Mouse (Mus musculus) neural tube, embryonic 13.5 days (tissue): ENCODE measurements at regions not wholly inside any gene's neighbourhood (a gene's known extent, or its start where the extent isn't known, plus 50 kb on each side); places are given as distances from the start of the nearest gene placed in this dataset.

Experiments
- ATAC-seq: fragments of 200-750 bp; cut with Nextera tagmentation; 2 replicates; pipeline ENCODE4 v1.8.0; 2017; ENCODE audit warnings: low read depth, mild to moderate bottlenecking, moderate TSS enrichment, moderate library complexity
- H3K27ac ChIP-seq: fragments of 300-500 bp; sonication (generic); replicated peaks from 2 replicates; pipeline ENCODE4 v1.5.1; 2015; ENCODE audit warnings: moderate library complexity, mild to moderate bottlenecking, inconsistent platforms
- H3K27me3 ChIP-seq: fragments of 300-500 bp; sonication (generic); 2 replicates; pipeline ENCODE4 v1.6.1; 2015; ENCODE audit warnings: mild to moderate bottlenecking, inconsistent platforms
- H3K36me3 ChIP-seq: fragments of 300-500 bp; sonication (generic); 2 replicates; pipeline ENCODE4 v1.6.1; 2015; ENCODE audit warnings: mild to moderate bottlenecking, inconsistent platforms
- H3K4me1 ChIP-seq: fragments of 300-500 bp; sonication (generic); replicated peaks from 2 replicates; pipeline ENCODE4 v1.6.1; 2015; ENCODE audit warnings: inconsistent platforms
- H3K4me2 ChIP-seq: fragments of 300-500 bp; sonication (generic); 2 replicates; pipeline ENCODE4 v1.6.1; 2015; ENCODE audit warnings: inconsistent platforms, mild to moderate bottlenecking, moderate library complexity
- H3K4me3 ChIP-seq: fragments of 300-500 bp; sonication (generic); 2 replicates; pipeline ENCODE4 v1.5.1; 2015; ENCODE audit warnings: mild to moderate bottlenecking, inconsistent platforms
- H3K9ac ChIP-seq: fragments of 300-500 bp; sonication (generic); 2 replicates; pipeline ENCODE4 v1.6.1; 2015; ENCODE audit warnings: moderate library complexity, mild to moderate bottlenecking, inconsistent platforms
- H3K9me3 ChIP-seq: fragments of 300-500 bp; sonication (generic); 2 replicates; pipeline ENCODE4 v1.6.1; 2016; ENCODE audit warnings: inconsistent platforms
- WGBS: fragments of 180-500 bp; shearing (Covaris S2); methylation state at CpG from one replicate; pipeline ENCODE4 v1.1.7; 2015; 5-methylcytosine and 5-hydroxymethylcytosine counted together

DNA sequence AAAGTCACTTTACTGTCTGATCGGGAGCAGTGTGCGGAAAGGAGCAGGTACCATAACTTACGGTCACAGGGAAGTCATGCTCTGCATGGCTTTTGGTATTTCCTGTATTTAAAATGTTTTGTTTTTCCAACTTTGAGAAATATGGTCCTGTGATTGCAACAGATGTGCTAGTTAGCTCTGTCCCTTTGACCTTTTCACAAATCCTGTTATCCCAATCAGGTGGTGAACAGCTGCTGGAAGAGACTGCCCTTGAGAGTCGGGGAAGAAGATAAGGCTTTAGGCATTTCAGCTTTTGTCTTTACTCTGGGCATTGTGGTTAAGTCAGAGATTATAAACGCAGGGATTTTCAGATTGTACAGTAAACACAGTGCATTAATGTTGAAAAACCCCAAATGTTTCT lies 588.5 kb upstream of the Atp2b1 start:
- 76% methylated on average over 5 of the region's 5 CpGs for WGBS
- ATAC-seq = no peak
- Histone ChIP-seq H3K9me3 (no peaks in the 10 kb centered on the region), H3K27ac (no peak overlapping the region), H3K4me1 (no peaks in the 10 kb centered on the region), H3K4me3 (no peak overlapping the region), H3K9ac (no peak overlapping the region), H3K27me3 (no peaks in the 10 kb centered on the region), H3K36me3 (no peaks in the 10 kb centered on the region), H3K4me2 (no peak overlapping the region)

DNA sequence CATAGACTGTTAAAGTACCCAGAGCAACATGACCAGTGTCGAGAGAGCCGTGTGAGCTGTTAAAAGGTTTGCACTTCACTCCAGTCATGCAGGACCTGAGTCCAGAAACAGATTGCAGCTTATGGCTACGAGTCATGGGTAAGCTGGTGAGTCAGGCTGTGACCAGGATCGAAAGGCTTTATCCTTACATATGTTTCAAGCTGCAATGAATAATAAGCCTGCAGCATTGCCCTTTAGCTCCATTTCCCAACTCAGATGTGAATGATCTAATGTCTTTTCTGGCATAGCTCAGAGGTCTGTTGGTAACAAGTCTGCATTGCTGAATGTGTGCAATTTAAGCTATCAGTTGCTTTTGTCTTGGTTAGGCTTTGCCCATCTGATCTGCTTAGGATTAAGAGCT lies 581.5 kb upstream of the Atp2b1 start:
- Histone ChIP-seq H3K4me2 (no peak overlapping the region), H3K9me3 (no peaks in the 10 kb centered on the region), H3K36me3 (no peaks in the 10 kb centered on the region), H3K4me3 (no peak overlapping the region), H3K4me1 (no peaks in the 10 kb centered on the region), H3K9ac (no peak overlapping the region), H3K27ac (no peak overlapping the region), H3K27me3 (no peaks in the 10 kb centered on the region)
- ATAC-seq = no peak
- 76% methylated on average over 4 of the region's 4 CpGs for WGBS

DNA sequence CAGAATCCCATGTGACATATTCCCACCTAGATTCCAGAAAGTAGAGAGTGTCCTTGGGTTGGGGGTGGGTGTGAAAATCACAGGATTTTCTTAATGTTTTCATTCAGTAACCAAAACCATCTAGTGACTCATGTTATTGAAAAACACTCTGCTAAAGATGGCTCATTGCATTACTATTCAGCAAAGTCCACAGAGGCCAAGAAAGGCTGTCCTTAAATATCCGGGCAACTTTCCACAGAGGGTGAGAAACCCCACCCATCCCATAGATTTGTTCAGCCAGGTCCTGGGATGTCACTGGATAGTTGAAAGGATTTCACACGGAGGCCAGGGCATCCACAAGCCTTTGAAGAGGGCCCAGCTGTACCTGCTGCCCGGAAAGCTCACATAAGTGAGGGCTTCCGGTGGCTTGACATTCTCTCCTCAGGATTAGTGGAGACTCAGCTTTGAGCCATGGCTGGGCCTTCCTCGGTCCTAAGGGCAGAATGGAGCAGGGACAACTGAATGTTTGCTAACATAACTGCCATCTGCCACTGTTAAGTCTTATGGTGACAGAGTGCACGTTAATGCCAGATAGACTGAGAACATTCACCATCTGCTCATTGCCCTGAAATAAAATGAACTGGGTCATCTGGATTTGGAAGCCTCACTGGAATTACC lies 580.7 kb upstream of the Atp2b1 start:
- Histone ChIP-seq H3K36me3 (no peaks in the 10 kb centered on the region), H3K4me3 (no peak overlapping the region), H3K4me1 (no peaks in the 10 kb centered on the region), H3K27me3 (no peaks in the 10 kb centered on the region), H3K27ac (no peak overlapping the region), H3K4me2 (no peak overlapping the region), H3K9me3 (no peaks in the 10 kb centered on the region), H3K9ac (no peak overlapping the region)
- ATAC-seq = no peak
- WGBS = 66% methylated on average over 6 of the region's 6 CpGs

DNA sequence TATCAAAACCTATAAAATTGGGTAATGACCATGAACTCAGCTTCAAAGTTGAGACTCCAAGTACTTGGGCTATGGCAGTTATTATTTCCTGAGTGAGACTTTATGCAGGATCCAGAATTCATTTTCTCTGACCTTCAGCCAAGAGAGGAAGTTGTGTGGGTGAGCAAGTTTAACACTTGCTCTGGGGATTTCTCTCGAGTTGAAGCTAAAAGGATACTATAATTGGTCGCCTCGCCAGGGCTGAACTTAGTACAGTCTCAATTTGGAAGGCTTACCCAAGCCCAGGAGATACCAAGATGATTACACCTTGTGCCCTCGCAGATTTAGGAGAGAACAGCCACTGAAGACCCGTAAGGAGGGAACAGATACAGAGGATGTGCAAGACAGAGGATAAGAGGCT lies 570.4 kb upstream of the Atp2b1 start:
- Histone ChIP-seq H3K9me3 (no peaks in the 10 kb centered on the region), H3K4me1 (no peaks in the 10 kb centered on the region), H3K27me3 (no peaks in the 10 kb centered on the region), H3K4me3 (no peak overlapping the region), H3K27ac (no peak overlapping the region), H3K4me2 (no peak overlapping the region), H3K9ac (no peak overlapping the region), H3K36me3 (no peaks in the 10 kb centered on the region)
- no peak for ATAC-seq
- WGBS = 90% methylated on average over 5 of the region's 5 CpGs

DNA sequence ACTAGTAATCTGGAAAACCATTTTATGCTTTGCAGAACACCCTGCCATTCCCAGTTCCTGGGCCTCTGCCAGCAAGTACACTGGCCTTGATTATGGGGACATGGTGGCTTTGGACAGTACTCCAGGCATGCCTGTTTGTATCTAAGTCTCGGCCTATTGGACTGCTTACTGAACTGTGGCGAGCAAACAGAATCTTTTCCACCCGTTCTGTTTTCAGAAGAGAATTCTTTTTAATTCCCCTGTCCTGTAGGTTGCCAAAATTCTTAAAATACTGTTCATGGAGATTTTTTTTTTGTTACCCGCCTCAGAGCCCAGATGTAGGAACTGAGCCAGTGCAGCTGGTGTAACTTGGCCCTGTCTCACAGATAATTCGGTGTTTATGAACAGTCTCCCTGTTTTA lies 564.7 kb upstream of the Atp2b1 start:
- no peak for ATAC-seq

DNA sequence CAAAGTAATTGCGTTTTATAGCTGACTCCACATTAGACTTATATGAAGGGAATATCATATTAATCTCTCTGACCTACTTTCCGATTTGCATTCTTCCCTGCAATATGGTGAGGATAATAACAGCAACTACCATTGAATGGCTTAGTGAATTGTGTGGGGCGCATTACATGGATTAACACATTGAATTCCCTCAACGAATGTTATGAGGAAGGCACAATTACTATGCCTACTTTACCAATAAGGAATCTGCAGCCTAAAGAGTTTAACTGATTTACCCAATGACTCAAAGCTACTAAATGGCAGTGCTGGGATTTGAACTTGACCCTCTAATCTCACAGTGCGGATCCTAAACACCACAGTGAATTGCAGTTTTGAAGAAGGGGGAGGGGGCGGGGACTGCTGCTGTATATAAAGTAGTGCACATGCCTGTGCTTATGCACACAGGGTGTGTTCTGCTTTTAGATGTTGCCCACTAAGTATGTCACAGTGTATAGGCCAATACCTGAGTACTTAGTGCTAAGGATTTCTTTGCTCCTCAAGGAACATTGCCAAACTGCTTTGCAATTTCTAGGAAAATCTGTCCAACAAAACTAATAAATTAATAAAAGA lies 563.8 kb upstream of the Atp2b1 start:
- no peak overlapping the region for H3K9ac ChIP-seq
- no peaks in the 10 kb centered on the region for H3K4me1 ChIP-seq
- no peaks in the 10 kb centered on the region for H3K27me3 ChIP-seq
- no peak overlapping the region for H3K27ac ChIP-seq
- ATAC-seq = peak; percentile 43; the same call in 1 of the 2 replicates
- H3K4me3 ChIP-seq = no peak overlapping the region
- WGBS = 86% methylated on average over 6 of the region's 6 CpGs
- no peaks in the 10 kb centered on the region for H3K36me3 ChIP-seq
- H3K9me3 ChIP-seq = no peaks in the 10 kb centered on the region
- no peak overlapping the region for H3K4me2 ChIP-seq

More for the DNA sequence above, 564.7 kb upstream of the Atp2b1 start:
- H3K27me3 ChIP-seq = no peaks in the 10 kb centered on the region
- no peaks in the 10 kb centered on the region for H3K9me3 ChIP-seq
- H3K4me1 ChIP-seq = no peaks in the 10 kb centered on the region
- no peak overlapping the region for H3K27ac ChIP-seq
- H3K9ac ChIP-seq = no peak overlapping the region
- H3K4me2 ChIP-seq = no peak overlapping the region
- 90% methylated on average over 5 of the region's 5 CpGs for WGBS
- H3K4me3 ChIP-seq = no peak overlapping the region
- H3K36me3 ChIP-seq = no peaks in the 10 kb centered on the region

DNA sequence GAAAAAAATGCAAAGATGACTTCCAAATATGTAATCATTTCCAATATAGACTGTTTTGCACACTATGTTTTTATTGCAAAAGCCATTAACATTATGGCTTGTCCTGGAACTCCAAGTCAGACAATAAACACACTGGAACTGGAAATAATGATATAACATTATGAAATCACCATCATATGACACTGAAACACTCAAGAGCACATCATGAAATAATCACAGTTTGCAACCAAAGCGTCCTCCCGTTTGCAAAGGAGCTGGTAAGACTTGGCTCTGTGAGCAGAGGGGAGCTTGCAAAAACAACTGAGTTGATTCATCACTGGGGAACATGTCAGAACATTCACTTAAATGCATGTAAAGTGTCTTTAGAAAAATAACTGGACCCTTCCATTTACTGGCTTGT lies 562.1 kb upstream of the Atp2b1 start:
- no peaks in the 10 kb centered on the region for H3K36me3 ChIP-seq
- H3K27ac ChIP-seq = no peak overlapping the region
- H3K4me3 ChIP-seq = no peak overlapping the region
- no peak for ATAC-seq
- no peaks in the 10 kb centered on the region for H3K9me3 ChIP-seq
- 74% methylated on average over 2 of the region's 2 CpGs for WGBS
- H3K4me2 ChIP-seq = no peak overlapping the region
- H3K27me3 ChIP-seq = no peaks in the 10 kb centered on the region
- no peaks in the 10 kb centered on the region for H3K4me1 ChIP-seq
- H3K9ac ChIP-seq = no peak overlapping the region

DNA sequence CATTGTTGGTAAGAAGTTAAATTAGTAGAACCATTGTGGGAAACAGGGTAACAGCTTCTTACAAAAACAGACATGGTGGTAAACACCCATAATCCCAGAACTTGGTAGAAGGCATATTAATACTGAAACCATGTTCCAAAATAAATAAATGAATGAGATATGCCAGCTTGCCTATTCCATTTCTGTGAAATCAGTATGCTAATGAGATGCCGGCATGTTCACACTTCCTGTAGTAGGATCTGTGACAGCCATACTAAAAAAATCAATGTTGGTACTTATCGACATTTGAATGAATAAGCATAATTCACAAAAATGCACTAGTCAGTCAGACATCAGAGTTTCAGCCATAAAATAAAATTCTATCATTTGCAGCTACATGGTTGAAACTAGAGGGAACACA lies 559.7 kb upstream of the Atp2b1 start:
- Histone ChIP-seq H3K36me3 (no peaks in the 10 kb centered on the region), H3K4me1 (no peaks in the 10 kb centered on the region), H3K4me3 (no peak overlapping the region), H3K4me2 (no peak overlapping the region), H3K9ac (no peak overlapping the region), H3K27me3 (no peaks in the 10 kb centered on the region), H3K27ac (no peak overlapping the region), H3K9me3 (no peaks in the 10 kb centered on the region)
- ATAC-seq = no peak
- WGBS = 91% methylated on average over 2 of the region's 2 CpGs

DNA sequence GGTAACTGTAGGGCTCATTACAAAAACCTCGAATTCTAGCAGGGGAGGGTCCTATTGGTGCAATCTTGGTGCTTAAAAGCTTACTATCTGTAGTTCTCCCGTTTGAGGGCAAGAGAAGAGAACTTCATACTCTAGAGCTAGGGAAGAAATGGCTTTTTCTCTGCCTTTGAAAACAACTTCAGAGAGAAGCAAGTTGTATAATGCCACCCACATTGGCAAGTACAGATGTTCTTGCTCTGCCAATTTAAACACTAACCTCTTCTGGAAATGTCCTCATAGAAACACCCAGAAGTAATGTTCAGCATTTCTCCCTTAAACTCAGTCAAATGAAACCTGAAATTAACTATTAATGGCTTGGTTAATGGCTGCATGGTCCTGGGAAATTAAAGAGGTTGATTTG lies 549.6 kb upstream of the Atp2b1 start:
- no peaks in the 10 kb centered on the region for H3K27me3 ChIP-seq
- H3K27ac ChIP-seq = no peak overlapping the region
- no peaks in the 10 kb centered on the region for H3K9me3 ChIP-seq
- WGBS = 63% methylated on average over 2 of the region's 2 CpGs
- no peak overlapping the region for H3K4me3 ChIP-seq
- H3K4me1 ChIP-seq = no peaks in the 10 kb centered on the region
- ATAC-seq = no peak
- H3K4me2 ChIP-seq = no peak overlapping the region
- no peak overlapping the region for H3K9ac ChIP-seq
- H3K36me3 ChIP-seq = no peaks in the 10 kb centered on the region

DNA sequence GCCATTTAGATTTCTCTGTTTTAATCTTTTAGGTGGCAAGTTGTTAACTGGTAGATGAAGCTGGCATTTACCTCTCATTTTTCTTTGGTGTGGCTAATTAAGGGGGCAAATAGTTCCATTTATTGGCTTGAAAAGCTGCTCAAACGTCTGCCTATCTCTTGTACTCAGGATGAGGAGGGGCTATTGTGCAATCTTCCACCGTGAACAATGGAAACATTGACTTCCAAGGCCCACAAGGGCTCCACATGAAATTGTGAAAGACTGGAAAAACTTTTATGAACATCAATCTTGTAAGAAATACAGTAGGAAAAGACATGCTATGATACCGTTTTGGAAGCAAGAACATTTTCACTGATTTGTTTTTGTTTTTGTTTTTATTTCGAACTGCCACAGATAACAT lies 541.6 kb upstream of the Atp2b1 start:
- Histone ChIP-seq H3K9ac (no peak overlapping the region), H3K9me3 (no peaks in the 10 kb centered on the region), H3K27ac (no peak overlapping the region), H3K4me3 (no peak overlapping the region), H3K4me2 (no peak overlapping the region), H3K36me3 (no peaks in the 10 kb centered on the region), H3K4me1 (peaks cover 4% of the 10 kb centered on the region; the same call in 1 of the 2 replicates), H3K27me3 (no peaks in the 10 kb centered on the region)
- no peak for ATAC-seq
- 53% methylated on average over 4 of the region's 4 CpGs for WGBS

DNA sequence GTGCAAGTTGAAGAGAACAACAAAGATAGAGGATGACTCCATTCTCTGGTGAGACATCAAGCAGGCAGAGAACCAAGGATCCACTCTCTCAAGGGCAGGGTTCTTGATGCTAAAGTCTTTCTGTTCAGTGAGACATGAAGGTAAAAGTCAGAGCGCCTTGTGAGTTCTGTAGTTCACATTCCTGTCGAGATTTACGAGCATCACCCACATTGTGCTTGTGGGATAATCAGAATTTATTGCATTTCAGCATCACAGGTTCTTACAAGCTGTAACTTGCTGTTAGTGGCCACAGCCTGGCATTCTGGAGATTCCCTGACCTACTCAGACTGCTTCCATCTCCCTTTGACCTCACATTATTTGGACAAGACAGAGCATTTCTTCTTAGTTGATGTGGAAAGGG lies 540.9 kb upstream of the Atp2b1 start:
- Histone ChIP-seq H3K9me3 (no peaks in the 10 kb centered on the region), H3K9ac (no peak overlapping the region), H3K27me3 (no peaks in the 10 kb centered on the region), H3K4me3 (no peak overlapping the region), H3K27ac (no peak overlapping the region), H3K36me3 (no peaks in the 10 kb centered on the region), H3K4me1 (peaks cover 4% of the 10 kb centered on the region; the same call in 1 of the 2 replicates), H3K4me2 (no peak overlapping the region)
- 49% methylated on average over 3 of the region's 3 CpGs for WGBS
- no peak for ATAC-seq

DNA sequence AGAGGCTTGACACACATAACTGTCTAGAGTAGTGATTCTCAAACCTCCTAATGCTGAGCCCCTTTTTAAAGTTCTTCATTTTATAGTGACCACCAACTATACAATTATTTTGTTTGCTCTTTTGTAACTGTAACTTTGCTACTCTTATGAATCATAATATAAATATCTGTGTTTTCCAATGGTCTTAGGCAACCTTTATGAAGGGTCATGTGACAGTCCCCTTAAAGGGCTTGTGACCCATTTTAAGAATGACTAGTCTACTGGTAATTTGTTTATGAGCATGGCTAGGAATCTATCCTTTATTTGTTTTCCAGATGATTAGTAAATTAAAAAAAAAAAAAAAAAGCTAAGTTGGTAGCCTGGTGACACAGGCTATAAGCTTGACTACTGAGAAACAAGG lies 539.5 kb upstream of the Atp2b1 start:
- no peak overlapping the region for H3K27ac ChIP-seq
- no peaks in the 10 kb centered on the region for H3K36me3 ChIP-seq
- no peaks in the 10 kb centered on the region for H3K27me3 ChIP-seq
- peaks cover 4% of the 10 kb centered on the region; the same call in 1 of the 2 replicates for H3K4me1 ChIP-seq
- no peak for ATAC-seq
- H3K4me2 ChIP-seq = no peak overlapping the region
- no peak overlapping the region for H3K4me3 ChIP-seq
- H3K9me3 ChIP-seq = no peaks in the 10 kb centered on the region
- no peak overlapping the region for H3K9ac ChIP-seq

DNA sequence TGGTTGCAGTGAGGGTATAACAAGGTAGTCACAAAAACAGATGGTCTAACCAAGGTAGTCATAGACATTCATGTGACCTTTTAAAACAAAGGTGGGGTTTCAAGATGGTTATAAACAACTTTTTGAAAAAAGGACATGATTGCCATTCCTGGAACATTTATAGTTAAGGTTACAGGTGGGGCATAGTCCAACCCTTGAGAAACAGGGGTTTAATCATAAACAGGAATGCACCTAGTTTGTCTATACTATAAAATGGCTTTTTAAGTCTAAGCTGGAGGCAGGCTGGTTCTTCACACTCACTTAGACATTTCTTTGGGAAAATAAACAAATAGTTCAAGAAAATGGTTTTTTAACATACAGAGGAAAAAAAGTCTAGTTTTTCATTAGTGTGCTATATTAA lies 525.7 kb upstream of the Atp2b1 start:
- Histone ChIP-seq H3K36me3 (no peaks in the 10 kb centered on the region), H3K27me3 (no peaks in the 10 kb centered on the region), H3K4me3 (no peak overlapping the region), H3K4me1 (no peaks in the 10 kb centered on the region), H3K27ac (no peak overlapping the region), H3K9me3 (no peaks in the 10 kb centered on the region), H3K9ac (no peak overlapping the region), H3K4me2 (no peak overlapping the region)
- ATAC-seq = no peak
